Mouse (Mus musculus): Measurements from ENCODE around the gene Nfix. TPM values are rescaled to one million over a fixed set of nuclear protein-coding genes. Genes with fewer than 3 reads are reported as not detected.

Nfix gene
- polyA plus RNA-seq, 1 experiment, result 18.2 TPM

DNA sequence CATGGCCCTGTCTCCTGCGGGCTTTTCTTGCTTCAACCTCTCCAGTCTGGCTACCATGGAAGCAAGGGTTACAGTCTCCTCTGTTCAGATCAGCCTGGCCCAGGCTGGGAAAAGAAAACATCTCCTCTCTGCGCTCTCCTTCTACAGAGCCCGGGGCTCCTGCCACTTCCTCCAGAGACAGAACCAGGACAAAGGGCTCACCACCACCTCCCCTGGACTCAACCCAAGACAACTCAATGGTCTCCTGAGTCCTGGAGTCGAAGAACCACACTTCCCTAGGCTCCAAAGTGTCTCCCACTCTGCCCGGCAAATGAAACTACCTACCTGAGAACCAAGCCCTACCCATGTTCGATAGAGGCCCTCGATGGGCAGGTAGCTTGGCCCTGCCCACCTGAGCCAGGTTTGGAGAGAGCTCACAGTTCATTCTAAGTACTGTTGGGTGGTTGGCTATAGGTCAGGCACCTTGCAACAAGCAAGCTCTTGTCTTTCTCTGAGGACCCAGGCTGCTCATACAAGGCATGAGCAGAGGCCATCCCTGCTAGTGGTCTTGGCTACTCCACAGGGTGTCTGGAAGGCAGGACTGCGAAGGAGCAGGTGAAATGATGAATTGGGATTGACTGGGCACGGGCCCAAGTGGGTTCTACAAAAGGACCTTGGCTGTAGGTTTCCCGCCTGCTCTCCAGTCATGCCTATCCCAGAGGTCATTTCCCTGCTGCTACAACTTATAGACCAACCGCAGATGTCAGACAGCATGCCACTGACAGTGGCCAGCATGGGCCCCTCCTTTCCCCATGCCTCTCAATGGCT lies 68.6 kb downstream of the Nfix start:
- no peaks in the 10 kb centered on the region for H3K27me3 ChIP-seq (ENCODE audit: control insufficient read depth, insufficient read depth, low read length)
- H3K36me3 ChIP-seq (ENCODE audit: control insufficient read depth, insufficient read depth, low read length), result no peaks in the 10 kb centered on the region
- WGBS, result 79% methylated on average over 11 of the region's 11 CpGs
- H3K27ac ChIP-seq (ENCODE audit: control insufficient read depth, insufficient read depth, low read length), result no peak overlapping the region
- no peak for TF ChIP-seq POLR2A (IDR thresholded peaks at IDR 0.05; ENCODE audit: control insufficient read depth, extremely low read depth, insufficient read depth, low read length, poor library complexity)
- no peak for TF ChIP-seq CTCF (IDR thresholded peaks at IDR 0.05; ENCODE audit: borderline replicate concordance, control insufficient read depth, extremely low read depth, insufficient read depth, low read length, poor library complexity)
- no peaks in the 10 kb centered on the region; the same call in 1 of the 2 replicates for H3K4me1 ChIP-seq (replicated peaks; ENCODE audit: control insufficient read depth, insufficient read depth, low read length)
- H3K4me3 ChIP-seq (ENCODE audit: control insufficient read depth, insufficient read depth, low read length), result no peak overlapping the region
- DNase-seq, result no peak

DNA sequence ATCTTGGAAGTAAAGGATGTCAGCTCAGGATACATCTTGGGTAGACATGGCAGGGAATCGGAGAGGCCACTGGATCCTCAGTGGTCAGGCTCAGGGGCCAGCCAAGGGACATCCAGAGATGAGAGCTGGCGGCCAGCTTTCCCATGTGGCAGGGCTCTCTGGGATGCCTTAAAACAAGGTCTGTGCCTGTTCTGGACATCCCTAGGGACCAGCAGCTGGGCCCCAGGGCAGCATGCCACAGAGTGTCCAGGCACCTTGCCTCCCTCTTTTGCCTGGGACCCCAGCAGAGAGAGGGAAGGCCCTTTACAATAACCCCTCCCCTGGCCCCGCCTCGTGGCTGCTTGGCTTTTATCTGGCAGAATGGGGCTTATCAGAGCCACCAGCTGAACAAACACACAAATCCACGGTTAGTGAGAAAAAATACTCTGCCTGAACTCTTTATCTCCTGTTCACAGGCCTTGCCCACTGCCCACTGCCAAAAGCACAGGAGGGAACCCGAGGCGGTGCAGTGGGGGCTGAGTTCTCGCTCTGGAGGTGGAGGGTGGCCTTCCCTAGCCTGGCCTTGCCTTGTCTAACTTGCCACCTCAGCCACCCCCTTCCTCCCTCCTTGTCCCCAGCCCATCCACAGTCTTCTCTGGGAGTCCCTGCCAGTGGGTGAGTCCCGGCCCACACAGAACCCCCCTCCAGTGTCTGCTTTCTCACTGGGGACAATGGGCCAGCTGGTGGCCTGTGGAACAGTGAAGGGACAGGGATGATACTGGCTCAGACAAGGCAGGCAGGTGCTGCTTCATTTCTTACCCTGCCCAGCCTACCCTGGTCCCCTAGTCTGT lies 69.4 kb downstream of the Nfix start:
- DNase-seq, result no peak
- 49% methylated on average over 9 of the region's 9 CpGs for WGBS
- no peaks in the 10 kb centered on the region for H3K27me3 ChIP-seq (ENCODE audit: control insufficient read depth, insufficient read depth, low read length)
- no peak overlapping the region for H3K27ac ChIP-seq (ENCODE audit: control insufficient read depth, insufficient read depth, low read length)
- no peak overlapping the region for H3K4me3 ChIP-seq (ENCODE audit: control insufficient read depth, insufficient read depth, low read length)
- no peaks in the 10 kb centered on the region; the same call in 1 of the 2 replicates for H3K4me1 ChIP-seq (replicated peaks; ENCODE audit: control insufficient read depth, insufficient read depth, low read length)
- TF ChIP-seq POLR2A (IDR thresholded peaks at IDR 0.05; ENCODE audit: control insufficient read depth, extremely low read depth, insufficient read depth, low read length, poor library complexity), result no peak
- TF ChIP-seq CTCF (IDR thresholded peaks at IDR 0.05; ENCODE audit: borderline replicate concordance, control insufficient read depth, extremely low read depth, insufficient read depth, low read length, poor library complexity), result no peak
- H3K36me3 ChIP-seq (ENCODE audit: control insufficient read depth, insufficient read depth, low read length), result no peaks in the 10 kb centered on the region

DNA sequence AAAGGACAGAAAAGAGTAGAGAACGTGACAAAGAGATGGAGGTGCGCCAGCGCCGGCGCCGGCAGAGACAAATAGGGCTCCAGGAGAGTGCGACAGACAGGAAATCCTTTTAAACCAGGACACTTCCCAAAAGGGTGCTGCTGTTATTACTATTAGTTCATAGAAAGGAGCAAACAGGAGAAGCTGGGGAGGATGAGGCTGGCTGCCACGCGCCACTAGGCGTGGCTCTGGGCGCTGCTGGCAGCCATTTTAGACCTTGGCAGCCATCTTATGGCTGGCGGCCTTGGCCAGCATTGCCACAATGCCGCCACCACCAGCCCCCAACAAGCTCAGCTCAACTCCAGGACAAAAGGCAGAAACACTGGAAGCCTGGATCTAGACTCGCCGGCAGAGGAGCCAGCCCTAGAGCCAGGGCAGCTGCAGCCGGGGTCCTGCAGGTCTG lies 70.2 kb downstream of the Nfix start:
- H3K4me1 ChIP-seq (replicated peaks; ENCODE audit: control insufficient read depth, insufficient read depth, low read length), result peaks cover 4% of the 10 kb centered on the region; the same call in 1 of the 2 replicates
- no peaks in the 10 kb centered on the region for H3K36me3 ChIP-seq (ENCODE audit: control insufficient read depth, insufficient read depth, low read length)
- no peak overlapping the region for H3K4me3 ChIP-seq (ENCODE audit: control insufficient read depth, insufficient read depth, low read length)
- no peaks in the 10 kb centered on the region for H3K27me3 ChIP-seq (ENCODE audit: control insufficient read depth, insufficient read depth, low read length)
- no peak for DNase-seq
- TF ChIP-seq CTCF (IDR thresholded peaks at IDR 0.05; ENCODE audit: borderline replicate concordance, control insufficient read depth, extremely low read depth, insufficient read depth, low read length, poor library complexity) (no peak), POLR2A (IDR thresholded peaks at IDR 0.05; ENCODE audit: control insufficient read depth, extremely low read depth, insufficient read depth, low read length, poor library complexity) (no peak)
- 95% methylated on average over 16 of the region's 16 CpGs for WGBS
- no peak overlapping the region for H3K27ac ChIP-seq (ENCODE audit: control insufficient read depth, insufficient read depth, low read length)

DNA sequence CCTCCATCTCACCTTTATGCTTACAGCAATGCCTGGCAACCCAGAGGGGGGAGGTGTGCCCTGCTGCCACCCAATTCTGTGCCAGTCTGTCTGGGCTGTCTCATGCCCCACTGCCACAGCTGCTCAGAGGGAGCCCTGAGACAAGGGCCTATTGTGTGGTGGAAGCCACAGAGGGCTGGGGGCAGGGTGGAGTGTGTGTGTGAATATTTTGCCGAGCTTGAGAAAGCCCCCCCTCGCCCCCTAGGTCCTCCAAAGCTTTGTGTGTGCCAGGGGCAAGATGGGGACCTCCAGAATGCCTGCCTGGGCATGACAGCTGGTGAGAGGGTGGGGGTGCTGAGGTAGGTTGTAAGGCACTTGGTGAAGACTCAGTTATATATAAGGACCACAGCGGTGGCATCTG lies 71.7 kb downstream of the Nfix start:
- Histone ChIP-seq H3K27ac (ENCODE audit: control insufficient read depth, insufficient read depth, low read length) (no peak overlapping the region), H3K4me3 (ENCODE audit: control insufficient read depth, insufficient read depth, low read length) (no peak overlapping the region), H3K4me1 (replicated peaks; ENCODE audit: control insufficient read depth, insufficient read depth, low read length) (peaks cover 19% of the 10 kb centered on the region), H3K36me3 (ENCODE audit: control insufficient read depth, insufficient read depth, low read length) (no peaks in the 10 kb centered on the region), H3K27me3 (ENCODE audit: control insufficient read depth, insufficient read depth, low read length) (no peaks in the 10 kb centered on the region)
- TF ChIP-seq CTCF (IDR thresholded peaks at IDR 0.05; ENCODE audit: borderline replicate concordance, control insufficient read depth, extremely low read depth, insufficient read depth, low read length, poor library complexity) (no peak), POLR2A (IDR thresholded peaks at IDR 0.05; ENCODE audit: control insufficient read depth, extremely low read depth, insufficient read depth, low read length, poor library complexity) (no peak)
- WGBS, result 54% methylated on average over 3 of the region's 3 CpGs
- no peak for DNase-seq

DNA sequence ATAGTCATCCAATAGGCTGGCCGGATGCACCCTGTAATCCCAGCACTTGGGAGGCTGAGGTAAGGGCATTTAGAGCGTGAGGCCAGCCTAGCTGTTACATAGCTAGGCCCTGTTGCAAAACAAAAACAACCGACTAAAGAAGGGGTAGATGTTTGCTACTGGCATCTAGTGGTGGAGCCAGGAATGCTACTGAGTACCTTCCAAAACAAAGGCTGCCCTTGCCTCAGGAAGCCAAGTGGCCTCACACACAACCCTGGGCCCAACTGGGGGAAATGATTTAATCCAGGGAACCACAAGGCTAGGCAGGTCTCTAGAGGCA lies 74.2 kb downstream of the Nfix start:
- no peak overlapping the region for H3K27ac ChIP-seq (ENCODE audit: control insufficient read depth, insufficient read depth, low read length)
- no peaks in the 10 kb centered on the region for H3K27me3 ChIP-seq (ENCODE audit: control insufficient read depth, insufficient read depth, low read length)
- no peaks in the 10 kb centered on the region for H3K36me3 ChIP-seq (ENCODE audit: control insufficient read depth, insufficient read depth, low read length)
- no peak overlapping the region for H3K4me3 ChIP-seq (ENCODE audit: control insufficient read depth, insufficient read depth, low read length)
- no peak for DNase-seq
- TF ChIP-seq POLR2A (IDR thresholded peaks at IDR 0.05; ENCODE audit: control insufficient read depth, extremely low read depth, insufficient read depth, low read length, poor library complexity) (no peak), CTCF (IDR thresholded peaks at IDR 0.05; ENCODE audit: borderline replicate concordance, control insufficient read depth, extremely low read depth, insufficient read depth, low read length, poor library complexity) (no peak)
- WGBS, result 50% methylated on average over 3 of the region's 3 CpGs
- peaks cover 30% of the 10 kb centered on the region for H3K4me1 ChIP-seq (replicated peaks; ENCODE audit: control insufficient read depth, insufficient read depth, low read length)

DNA sequence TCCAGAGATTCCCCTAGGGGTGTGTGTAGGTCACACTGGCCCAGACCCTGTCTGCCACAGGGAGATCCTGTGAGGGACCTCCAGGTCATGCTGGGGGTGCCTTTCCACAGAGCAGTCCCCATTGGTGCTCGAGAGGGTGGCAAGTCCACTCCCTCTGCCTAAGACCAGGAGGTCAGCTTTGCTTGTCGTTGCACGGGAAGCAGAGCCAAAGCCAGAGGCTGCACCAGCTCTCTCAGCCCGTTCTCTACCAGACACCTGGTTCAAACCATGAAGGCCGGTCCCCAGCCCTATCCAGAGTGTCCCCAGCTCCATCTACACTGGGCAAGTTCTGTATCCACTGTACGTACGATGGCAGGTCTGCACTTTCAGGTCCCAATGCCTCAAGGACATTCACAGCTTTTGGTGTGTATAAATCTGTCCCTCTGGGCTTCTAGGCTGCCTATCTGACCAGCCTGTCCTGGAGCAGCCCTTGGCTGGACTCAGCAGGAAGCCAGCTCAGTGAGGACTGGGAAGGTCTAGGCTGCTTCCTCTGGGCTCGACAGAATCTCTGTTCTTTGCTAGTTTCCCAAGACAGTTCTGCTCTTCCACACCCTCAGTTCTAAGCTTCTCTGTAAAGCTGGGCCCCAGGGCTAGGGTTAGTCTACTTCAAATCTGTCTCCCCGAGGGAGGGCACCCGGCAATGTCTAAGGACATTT lies 74.8 kb downstream of the Nfix start:
- no peak for DNase-seq
- WGBS, result 79% methylated on average over 10 of the region's 10 CpGs
- TF ChIP-seq CTCF (IDR thresholded peaks at IDR 0.05; ENCODE audit: borderline replicate concordance, control insufficient read depth, extremely low read depth, insufficient read depth, low read length, poor library complexity) (no peak), POLR2A (IDR thresholded peaks at IDR 0.05; ENCODE audit: control insufficient read depth, extremely low read depth, insufficient read depth, low read length, poor library complexity) (no peak)
- no peaks in the 10 kb centered on the region for H3K27me3 ChIP-seq (ENCODE audit: control insufficient read depth, insufficient read depth, low read length)
- no peaks in the 10 kb centered on the region for H3K36me3 ChIP-seq (ENCODE audit: control insufficient read depth, insufficient read depth, low read length)
- H3K4me1 ChIP-seq (replicated peaks; ENCODE audit: control insufficient read depth, insufficient read depth, low read length), result peaks cover 30% of the 10 kb centered on the region
- H3K4me3 ChIP-seq (ENCODE audit: control insufficient read depth, insufficient read depth, low read length), result no peak overlapping the region
- H3K27ac ChIP-seq (ENCODE audit: control insufficient read depth, insufficient read depth, low read length), result no peak overlapping the region

All from thymus, adult 2 months (tissue).